Mouse (Mus musculus): ENCODE measurements around the gene Slc17a5.

Slc17a5 gene

GRCm38 (mm10) chr9:78559479-78559878 lies 28.4 kb downstream of the Slc17a5 start:
- in situ Hi-C loops (cut with MboI, MseI) = loop anchor here in 1 of 2 experiments (10.0 kb wide), 1 partner anchor 225 kb away; no protein-coding TSS in a partner anchor

- in situ Hi-C loops (cut with MboI, MseI) = loop anchor here in 1 of 2 experiments (10.0 kb wide), 1 partner anchor 224 kb away; no protein-coding TSS in a partner anchor
Observed at GRCm38 (mm10) chr9:78558586-78559214, 29.1 kb downstream of the Slc17a5 start.

GRCm38 (mm10) chr9:78557041-78557440 lies 30.8 kb downstream of the Slc17a5 start:
- in situ Hi-C loops (cut with MboI, MseI) = loop anchor here in 1 of 2 experiments (10.0 kb wide), 1 partner anchor 222 kb away; no protein-coding TSS in a partner anchor

- in situ Hi-C loops (cut with MboI, MseI) = loop anchor here in 1 of 2 experiments (10.0 kb wide), 1 partner anchor 218 kb away; no protein-coding TSS in a partner anchor
Observed at GRCm38 (mm10) chr9:78552984-78553383, 34.9 kb downstream of the Slc17a5 start.

GRCm38 (mm10) chr9:78551761-78552160 lies 36.1 kb downstream of the Slc17a5 start:
- in situ Hi-C loops (cut with MboI, MseI) = loop anchor here in 1 of 2 experiments (10.0 kb wide), 1 partner anchor 217 kb away; no protein-coding TSS in a partner anchor

- in situ Hi-C loops (cut with MboI, MseI) = loop anchor here in 1 of 2 experiments (10.0 kb wide), 1 partner anchor 193 kb away; the partner anchor contains the start of gene Gsta2
Observed at GRCm38 (mm10) chr9:78547742-78548141, 40.1 kb downstream of the Slc17a5 start.

- in situ Hi-C loops (cut with MboI, MseI) = loop anchor here in 1 of 2 experiments (10.0 kb wide), 1 partner anchor 192 kb away; the partner anchor contains the start of gene Gsta2
Observed at GRCm38 (mm10) chr9:78546944-78547343, 40.9 kb downstream of the Slc17a5 start.

GRCm38 (mm10) chr9:78541758-78542157 lies 46.1 kb downstream of the Slc17a5 start:
- in situ Hi-C loops (cut with MboI, MseI) = loop anchor here in 1 of 2 experiments (10.0 kb wide), 1 partner anchor 187 kb away; the partner anchor contains the start of gene Gsta2

GRCm38 (mm10) chr9:78538421-78538820 lies 49.4 kb downstream of the Slc17a5 start:
- in situ Hi-C loops (cut with MboI, MseI) = loop anchor here in 1 of 2 experiments (5.0 kb wide), 1 partner anchor 44 kb away; no protein-coding TSS in a partner anchor

GRCm38 (mm10) chr9:78537154-78537873 lies 50.5 kb downstream of the Slc17a5 start:
- in situ Hi-C loops (cut with MboI, MseI) = loop anchor here in 1 of 2 experiments (5.0 kb wide), 1 partner anchor 45 kb away; no protein-coding TSS in a partner anchor

- in situ Hi-C loops (cut with MboI, MseI) = loop anchor here in 1 of 2 experiments (5.0 kb wide), 1 partner anchor 48 kb away; no protein-coding TSS in a partner anchor
Observed at GRCm38 (mm10) chr9:78534606-78535005, 53.2 kb downstream of the Slc17a5 start.

GRCm38 (mm10) chr9:78533296-78533935 lies 54.4 kb downstream of the Slc17a5 start:
- in situ Hi-C loops (cut with MboI, MseI) = no loop called here

GRCm38 (mm10) chr9:78532341-78532819 lies 55.5 kb downstream of the Slc17a5 start:
- in situ Hi-C loops (cut with MboI, MseI) = no loop called here

GRCm38 (mm10) chr9:78531816-78532215 lies 56.0 kb downstream of the Slc17a5 start:
- in situ Hi-C loops (cut with MboI, MseI) = no loop called here

GRCm38 (mm10) chr9:78527767-78528381 lies 60.0 kb downstream of the Slc17a5 start:
- in situ Hi-C loops (cut with MboI, MseI) = no loop called here

- in situ Hi-C loops (cut with MboI, MseI) = no loop called here
Observed at GRCm38 (mm10) chr9:78527301-78527761, 60.5 kb downstream of the Slc17a5 start.

- in situ Hi-C loops (cut with MboI, MseI) = no loop called here
Observed at GRCm38 (mm10) chr9:78526206-78526605, 61.6 kb downstream of the Slc17a5 start.

- in situ Hi-C loops (cut with MboI, MseI) = no loop called here
Observed at GRCm38 (mm10) chr9:78525451-78526135, 62.2 kb downstream of the Slc17a5 start.

GRCm38 (mm10) chr9:78521689-78522088 lies 66.2 kb downstream of the Slc17a5 start:
- in situ Hi-C loops (cut with MboI, MseI) = loop anchor here in 1 of 2 experiments (5.0 kb wide), 1 partner anchor 39 kb away; no protein-coding TSS in a partner anchor
